Mouse (Mus musculus) kidney, embryonic 16.5 days (tissue): ENCODE results near the gene Mctp2. TPM values are rescaled to one million over a fixed set of nuclear protein-coding genes. Genes with fewer than 3 reads are reported as not detected.
A peak's percentile ranks its signal among the peaks of the same experiment; 100 is the strongest.

Experiments
- ATAC-seq: fragments of 200-750 bp; cut with Nextera tagmentation; 2 replicates; pipeline ENCODE4 v1.8.0; 2017; ENCODE audit warnings: moderate TSS enrichment; ENCODE audit not compliant: low FRiP score, low TSS enrichment
- H3K27ac ChIP-seq: fragments of 300-500 bp; sonication (generic); 2 replicates; pipeline ENCODE4 v1.5.1; 2014; ENCODE audit warnings: low read length
- H3K27me3 ChIP-seq: fragments of 300-500 bp; sonication (generic); 2 replicates; pipeline ENCODE4 v1.6.1; 2014; ENCODE audit warnings: low read length, control low read depth, mixed read lengths; ENCODE audit not compliant: insufficient read depth
- H3K36me3 ChIP-seq: fragments of 300-500 bp; sonication (generic); 2 replicates; pipeline ENCODE4 v1.6.1; 2014; ENCODE audit warnings: low read length, control low read depth, mixed read lengths; ENCODE audit not compliant: insufficient read depth
- H3K4me1 ChIP-seq: fragments of 300-500 bp; sonication (generic); 2 replicates; pipeline ENCODE4 v1.6.1; 2014; ENCODE audit warnings: low read length, control low read depth, mixed read lengths; ENCODE audit not compliant: insufficient read depth
- H3K4me2 ChIP-seq: fragments of 300-500 bp; sonication (generic); replicated peaks from 2 replicates; pipeline ENCODE4 v1.6.1; 2014; ENCODE audit warnings: low read depth, low read length
- H3K4me3 ChIP-seq: fragments of 300-500 bp; sonication (generic); 2 replicates; pipeline ENCODE4 v1.5.1; 2014; ENCODE audit warnings: mild to moderate bottlenecking, low read length
- H3K9ac ChIP-seq: fragments of 300-500 bp; sonication (generic); replicated peaks from 2 replicates; pipeline ENCODE4 v1.6.1; 2014; ENCODE audit warnings: low read length
- H3K9me3 ChIP-seq: fragments of 300-500 bp; sonication (generic); 2 replicates; pipeline ENCODE4 v1.6.1; 2016; ENCODE audit warnings: low read length, control low read depth
- WGBS: fragments of 180-500 bp; shearing (Covaris S2); extraction: QIAGEN DNeasy Blood & Tissue Kit; methylation state at CpG from one replicate; pipeline ENCODE4 v1.1.7; 2014; 5-methylcytosine and 5-hydroxymethylcytosine counted together
- polyA plus RNA-seq: library from polyadenylated mRNA; unstranded; fragments of >200 nt; fragmentation: Nextera tagmentation; extraction: Ambion mirVana; gene quantifications from 2 replicates; pipeline ENCODE4 v1.2.1, GENCODE M21; 2015

Mctp2 gene
- polyA plus RNA-seq, 1 experiment from 2014 or later: 5.0 TPM

DNA sequence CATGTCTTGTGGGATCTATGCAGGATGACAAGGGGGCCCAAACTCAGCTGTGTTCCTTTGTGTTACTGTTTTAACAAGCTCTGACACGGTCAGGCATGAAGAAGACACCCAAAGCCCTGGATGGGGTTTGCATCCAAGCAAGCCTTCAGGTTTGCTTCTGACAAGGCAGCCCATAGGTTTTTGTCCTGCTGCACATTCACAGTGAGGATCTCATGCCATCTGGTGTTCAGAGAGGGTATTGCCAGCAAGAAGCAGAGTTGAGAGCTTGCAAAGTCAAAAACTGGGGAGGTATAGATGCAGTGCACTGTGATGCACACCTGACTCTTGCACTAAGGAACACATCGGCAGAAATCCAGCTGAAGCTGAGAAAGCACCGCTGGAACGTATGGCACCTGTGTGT lies 67.8 kb downstream of the Mctp2 start:
- peak; percentile 69; the same call in 1 of the 2 replicates for ATAC-seq

GRCm38 (mm10) chr7:72234433-72234998 lies 71.9 kb downstream of the Mctp2 start:
- Histone ChIP-seq H3K27me3 (no peaks in the 10 kb centered on the region), H3K9ac (no peak overlapping the region; the same call in 1 of the 2 replicates), H3K4me1 (no peaks in the 10 kb centered on the region), H3K4me2 (no peak overlapping the region), H3K27ac (peak overlapping the region; percentile 80), H3K9me3 (no peaks in the 10 kb centered on the region), H3K4me3 (no peak overlapping the region), H3K36me3 (no peaks in the 10 kb centered on the region)
- ATAC-seq: 0 out of 2 replicates have a peak, but pooled peaks have one; percentile 61
- 38% methylated on average over 6 of the region's 6 CpGs for WGBS

More for the DNA sequence above, 67.8 kb downstream of the Mctp2 start:
- H3K27me3 ChIP-seq: no peaks in the 10 kb centered on the region
- no peaks in the 10 kb centered on the region for H3K36me3 ChIP-seq
- H3K4me2 ChIP-seq: no peak overlapping the region
- no peak overlapping the region for H3K4me3 ChIP-seq
- H3K27ac ChIP-seq: no peak overlapping the region
- 42% methylated on average over 4 of the region's 4 CpGs for WGBS
- no peaks in the 10 kb centered on the region for H3K4me1 ChIP-seq
- H3K9ac ChIP-seq: no peak overlapping the region
- no peaks in the 10 kb centered on the region for H3K9me3 ChIP-seq

DNA sequence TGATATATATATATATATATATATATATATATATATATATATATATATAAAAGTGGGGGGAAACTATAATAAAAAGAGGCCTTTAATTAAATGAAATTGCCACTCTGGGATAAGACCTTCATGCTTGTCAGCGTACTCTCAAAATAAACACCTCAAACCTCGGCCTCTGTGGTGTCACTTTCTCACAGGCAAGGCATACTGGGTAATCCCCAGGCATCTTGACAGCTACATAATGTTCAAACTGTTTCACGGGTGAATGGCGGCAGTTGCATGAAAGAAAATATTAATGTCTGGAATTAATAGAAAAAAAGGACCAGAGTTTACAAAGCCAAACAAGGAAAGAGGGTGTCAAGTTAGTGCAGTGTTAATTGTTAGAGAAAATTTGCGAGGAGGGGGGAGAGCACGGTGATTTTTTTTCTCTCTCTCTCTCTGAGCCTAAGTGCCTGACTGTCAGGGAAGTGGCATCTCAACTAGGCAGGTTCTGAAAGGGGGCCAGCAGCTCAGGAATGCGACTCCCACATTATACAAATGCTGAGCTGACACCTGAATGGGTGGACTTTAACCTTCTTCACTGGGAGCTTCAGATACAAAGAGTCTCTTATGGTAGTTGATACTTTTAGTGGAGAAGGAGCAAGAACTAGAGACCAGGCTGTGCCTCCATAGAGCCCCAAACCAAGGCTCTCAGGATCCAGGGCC lies 75.1 kb downstream of the Mctp2 start:
- no peaks in the 10 kb centered on the region for H3K27me3 ChIP-seq
- no peak overlapping the region for H3K27ac ChIP-seq
- no peaks in the 10 kb centered on the region for H3K36me3 ChIP-seq
- 0 out of 2 replicates have a peak, but pooled peaks have one; percentile 31 for ATAC-seq
- no peaks in the 10 kb centered on the region for H3K9me3 ChIP-seq
- no peak overlapping the region for H3K4me3 ChIP-seq
- no peak overlapping the region for H3K4me2 ChIP-seq
- H3K9ac ChIP-seq: no peak overlapping the region
- H3K4me1 ChIP-seq: no peaks in the 10 kb centered on the region
- 40% methylated on average over 7 of the region's 7 CpGs for WGBS

GRCm38 (mm10) chr7:72229925-72230324 lies 76.5 kb downstream of the Mctp2 start:
- H3K9me3 ChIP-seq: no peaks in the 10 kb centered on the region
- ATAC-seq: no peak
- H3K27me3 ChIP-seq: no peaks in the 10 kb centered on the region
- WGBS: 43% methylated on average over 7 of the region's 7 CpGs
- no peaks in the 10 kb centered on the region for H3K4me1 ChIP-seq
- H3K27ac ChIP-seq: no peak overlapping the region
- H3K36me3 ChIP-seq: no peaks in the 10 kb centered on the region
- H3K9ac ChIP-seq: no peak overlapping the region
- H3K4me3 ChIP-seq: no peak overlapping the region
- no peak overlapping the region for H3K4me2 ChIP-seq

DNA sequence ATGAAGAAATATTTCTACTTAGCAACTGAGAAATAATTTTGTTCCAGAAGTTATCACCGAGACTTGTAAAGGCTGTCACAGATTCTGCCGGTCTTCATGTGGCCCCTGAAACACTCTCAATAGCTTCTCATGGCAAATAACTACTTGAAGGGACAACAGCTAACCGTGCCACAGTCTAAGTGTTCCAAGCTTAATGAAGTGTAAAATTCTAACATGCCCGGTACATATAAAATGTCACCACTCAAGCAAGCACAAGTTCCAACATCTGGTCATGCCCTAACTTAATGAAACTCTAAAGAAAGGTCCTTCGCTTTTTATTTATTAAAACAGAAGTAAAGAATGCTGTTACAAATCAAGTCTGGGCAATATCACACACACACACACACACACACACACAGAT lies 82.8 kb downstream of the Mctp2 start:
- ATAC-seq: no peak
- peak overlapping the region; percentile 61; the same call in 1 of the 2 replicates for H3K27ac ChIP-seq
- H3K36me3 ChIP-seq: no peaks in the 10 kb centered on the region
- H3K9me3 ChIP-seq: no peaks in the 10 kb centered on the region
- H3K4me1 ChIP-seq: 0 out of 2 replicates have a peak, but pooled peaks cover 7% of the 10 kb centered on the region
- 0 out of 2 replicates have a peak overlapping the region, but pooled peaks have one; percentile 24 for H3K9ac ChIP-seq
- H3K4me3 ChIP-seq: no peak overlapping the region
- WGBS: 31% methylated on average over 5 of the region's 5 CpGs
- H3K27me3 ChIP-seq: no peaks in the 10 kb centered on the region
- H3K4me2 ChIP-seq: no peak overlapping the region

DNA sequence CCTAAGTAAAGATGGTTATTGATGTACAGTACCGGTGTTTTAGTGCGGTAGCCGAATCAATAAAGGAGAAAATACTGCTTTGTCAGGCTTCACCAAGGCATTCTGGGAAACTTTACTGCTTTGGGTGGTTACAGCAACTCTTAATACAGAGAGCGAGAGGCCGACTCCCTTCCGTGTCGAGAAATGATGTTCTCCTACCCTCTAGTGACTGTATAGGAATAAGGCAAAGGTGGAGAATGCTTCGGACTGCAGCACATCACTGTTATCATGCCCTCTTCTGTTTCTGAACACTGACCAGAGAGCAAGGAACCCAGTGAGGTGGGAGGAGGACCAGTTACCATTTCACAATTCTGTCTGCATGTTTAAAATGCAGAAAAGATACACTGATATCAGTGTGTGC lies 83.9 kb downstream of the Mctp2 start:
- H3K4me2 ChIP-seq: no peak overlapping the region
- no peaks in the 10 kb centered on the region for H3K36me3 ChIP-seq
- no peak overlapping the region for H3K4me3 ChIP-seq
- 44% methylated on average over 8 of the region's 8 CpGs for WGBS
- ATAC-seq: peak; percentile 82; the same call in 1 of the 2 replicates
- peak overlapping the region; percentile 72 for H3K27ac ChIP-seq
- no peaks in the 10 kb centered on the region for H3K27me3 ChIP-seq
- H3K9ac ChIP-seq: no peak overlapping the region; the same call in 1 of the 2 replicates
- peaks cover 7% of the 10 kb centered on the region; the same call in 1 of the 2 replicates for H3K4me1 ChIP-seq
- no peaks in the 10 kb centered on the region for H3K9me3 ChIP-seq

GRCm38 (mm10) chr7:72218048-72218447 lies 88.4 kb downstream of the Mctp2 start:
- peaks cover 10% of the 10 kb centered on the region for H3K4me1 ChIP-seq
- WGBS: 36% methylated on average over 7 of the region's 7 CpGs
- H3K4me3 ChIP-seq: no peak overlapping the region
- H3K9me3 ChIP-seq: no peaks in the 10 kb centered on the region
- H3K27ac ChIP-seq: peak overlapping the region; percentile 86
- no peaks in the 10 kb centered on the region for H3K27me3 ChIP-seq
- no peak overlapping the region for H3K4me2 ChIP-seq
- H3K9ac ChIP-seq: no peak overlapping the region
- ATAC-seq: no peak
- H3K36me3 ChIP-seq: no peaks in the 10 kb centered on the region

DNA sequence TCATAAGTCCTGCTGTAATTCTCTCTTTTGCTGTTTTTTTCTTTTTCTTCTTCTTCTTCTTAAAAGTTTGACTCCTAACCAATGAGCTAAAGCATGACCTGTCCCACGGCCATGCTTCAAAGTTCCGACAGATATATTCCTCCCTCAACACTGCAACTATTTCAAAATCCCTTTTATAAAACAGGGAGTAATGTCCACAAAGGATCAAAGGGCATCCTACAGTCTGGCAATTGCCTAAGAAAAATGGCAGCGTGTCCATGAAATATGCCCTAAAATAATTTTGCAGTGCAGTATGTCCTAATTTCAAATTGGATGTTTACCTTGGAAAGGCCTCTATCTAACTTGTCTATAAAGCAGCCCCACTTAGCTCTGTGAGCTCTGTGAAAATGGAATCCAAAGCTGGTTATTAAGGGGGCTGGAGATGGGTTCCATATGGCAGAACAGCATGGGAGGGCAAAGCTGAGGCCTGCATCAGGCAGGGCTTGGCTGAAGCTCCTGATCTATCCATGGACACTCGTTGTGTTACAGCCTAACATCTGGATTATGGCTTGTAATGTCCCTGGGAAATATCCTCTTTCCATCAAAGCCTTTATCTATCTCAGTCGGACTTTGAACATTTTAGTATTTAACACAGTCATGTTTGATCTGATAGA lies 90.7 kb downstream of the Mctp2 start:
- Histone ChIP-seq H3K9ac (no peak overlapping the region), H3K36me3 (no peaks in the 10 kb centered on the region), H3K4me1 (peaks cover 7% of the 10 kb centered on the region), H3K27ac (peak overlapping the region; percentile 86), H3K4me3 (no peak overlapping the region), H3K4me2 (no peak overlapping the region), H3K27me3 (no peaks in the 10 kb centered on the region), H3K9me3 (no peaks in the 10 kb centered on the region)
- peak; percentile 96 for ATAC-seq
- 46% methylated on average over 5 of the region's 5 CpGs for WGBS

DNA sequence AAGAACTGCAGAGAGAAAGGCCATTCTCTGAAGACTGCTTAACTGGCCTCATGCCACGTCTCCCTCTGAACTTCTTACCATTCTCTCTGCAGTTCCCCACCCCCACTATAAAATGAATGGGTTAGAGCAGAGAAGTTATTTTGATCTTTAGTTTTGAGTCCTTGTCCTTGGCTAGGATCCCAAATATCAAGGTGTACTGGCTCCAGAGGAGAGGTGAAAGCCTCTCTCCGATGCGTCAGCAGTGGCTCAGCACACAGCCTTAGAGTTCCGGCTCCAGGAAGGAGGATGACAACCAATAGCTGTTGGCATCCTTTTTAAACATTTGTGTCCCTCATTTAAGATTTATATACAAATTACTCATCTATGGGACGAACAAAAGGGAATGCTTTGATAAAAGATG lies 96.2 kb downstream of the Mctp2 start:
- no peak overlapping the region for H3K4me2 ChIP-seq
- 64% methylated on average over 5 of the region's 5 CpGs for WGBS
- H3K27me3 ChIP-seq: no peaks in the 10 kb centered on the region
- no peak overlapping the region for H3K9ac ChIP-seq
- H3K4me1 ChIP-seq: peaks cover 24% of the 10 kb centered on the region
- no peak overlapping the region for H3K4me3 ChIP-seq
- H3K27ac ChIP-seq: no peak overlapping the region
- ATAC-seq: no peak
- H3K9me3 ChIP-seq: no peaks in the 10 kb centered on the region
- H3K36me3 ChIP-seq: no peaks in the 10 kb centered on the region
